Mouse (Mus musculus) neural tube, embryonic 12.5 days (tissue): ENCODE data around the gene Adck1. TPM values are rescaled to one million over a fixed set of nuclear protein-coding genes. Genes with fewer than 3 reads are reported as not detected.

ENCODE experiments used
- ATAC-seq: fragments of 200-750 bp; cut with Nextera tagmentation; 2 replicates; pipeline ENCODE4 v1.8.0; 2017; ENCODE audit warnings: low read depth, mild to moderate bottlenecking, moderate TSS enrichment, moderate library complexity; ENCODE audit not compliant: low FRiP score
- H3K27ac ChIP-seq: fragments of 300-500 bp; sonication (generic); 2 replicates; pipeline ENCODE4 v1.5.1; 2016
- H3K27me3 ChIP-seq: fragments of 300-500 bp; sonication (generic); replicated peaks from 2 replicates; pipeline ENCODE4 v1.6.1; 2016; ENCODE audit warnings: mild to moderate bottlenecking
- H3K36me3 ChIP-seq: fragments of 300-500 bp; sonication (generic); 2 replicates; pipeline ENCODE4 v1.6.1; 2016; ENCODE audit warnings: mild to moderate bottlenecking
- H3K4me1 ChIP-seq: fragments of 300-500 bp; sonication (generic); 2 replicates; pipeline ENCODE4 v1.6.1; 2016
- H3K4me2 ChIP-seq: fragments of 300-500 bp; sonication (generic); replicated peaks from 2 replicates; pipeline ENCODE4 v1.6.1; 2016; ENCODE audit warnings: mild to moderate bottlenecking
- H3K4me3 ChIP-seq: fragments of 300-500 bp; sonication (generic); 2 replicates; pipeline ENCODE4 v1.5.1; 2016
- H3K9ac ChIP-seq: fragments of 300-500 bp; sonication (generic); 2 replicates; pipeline ENCODE4 v1.6.1; 2016; ENCODE audit warnings: mild to moderate bottlenecking
- H3K9me3 ChIP-seq: fragments of 300-500 bp; sonication (generic); 2 replicates; pipeline ENCODE4 v1.6.1; 2016; ENCODE audit warnings: mild to moderate bottlenecking
- WGBS: fragments of 180-500 bp; shearing (Covaris S2); methylation state at CpG from one replicate; pipeline ENCODE4 v1.1.7; 2016; 5-methylcytosine and 5-hydroxymethylcytosine counted together
- polyA plus RNA-seq: library from polyadenylated mRNA; unstranded; fragments of >200 nt; fragmentation: Nextera tagmentation; extraction: Ambion mirVana; gene quantifications from 2 replicates; pipeline ENCODE4 v1.2.1, GENCODE M21; 2016

Adck1 gene
- polyA plus RNA-seq, 1 experiment from 2014 or later, result 23.6 TPM

DNA sequence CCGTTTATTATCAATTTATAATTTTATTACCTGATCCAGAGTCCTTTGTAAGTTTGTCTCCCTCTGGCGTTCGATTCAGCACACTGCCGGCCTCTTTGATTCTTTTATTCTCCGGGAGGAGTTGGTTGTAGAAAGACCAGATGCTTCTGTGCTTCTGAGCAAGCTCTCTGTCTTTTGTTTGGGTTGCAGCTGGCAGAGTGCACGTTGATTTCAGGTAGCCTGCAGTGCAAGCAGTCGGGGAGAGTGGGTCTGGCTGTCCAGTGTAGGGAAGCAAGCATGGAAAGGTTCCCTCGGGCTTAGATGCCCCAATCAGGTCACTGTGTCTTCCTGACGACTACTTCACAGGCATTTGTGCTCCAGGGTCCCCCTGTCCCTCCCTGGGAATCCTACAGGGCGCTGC lies 16.5 kb downstream of the Adck1 start:
- no peaks in the 10 kb centered on the region for H3K27me3 ChIP-seq
- ATAC-seq, result no peak
- H3K9ac ChIP-seq, result no peak overlapping the region
- no peaks in the 10 kb centered on the region; the same call in 1 of the 2 replicates for H3K4me1 ChIP-seq
- no peaks in the 10 kb centered on the region for H3K36me3 ChIP-seq
- no peaks in the 10 kb centered on the region for H3K9me3 ChIP-seq
- no peak overlapping the region for H3K27ac ChIP-seq
- WGBS, result 38% methylated on average over 10 of the region's 10 CpGs
- no peak overlapping the region for H3K4me2 ChIP-seq
- no peak overlapping the region for H3K4me3 ChIP-seq

GRCm38 (mm10) chr12:88378256-88378655 lies 17.9 kb downstream of the Adck1 start:
- H3K9me3 ChIP-seq, result no peaks in the 10 kb centered on the region
- no peak for ATAC-seq
- no peak overlapping the region for H3K4me3 ChIP-seq
- no peak overlapping the region for H3K4me2 ChIP-seq
- 97% methylated on average over 2 of the region's 2 CpGs for WGBS
- no peaks in the 10 kb centered on the region for H3K36me3 ChIP-seq
- H3K9ac ChIP-seq, result no peak overlapping the region
- H3K27me3 ChIP-seq, result no peaks in the 10 kb centered on the region
- no peaks in the 10 kb centered on the region; the same call in 1 of the 2 replicates for H3K4me1 ChIP-seq
- no peak overlapping the region for H3K27ac ChIP-seq

GRCm38 (mm10) chr12:88388832-88389231 lies 28.5 kb downstream of the Adck1 start:
- H3K27ac ChIP-seq, result no peak overlapping the region
- no peaks in the 10 kb centered on the region for H3K36me3 ChIP-seq
- H3K4me3 ChIP-seq, result no peak overlapping the region
- H3K27me3 ChIP-seq, result no peaks in the 10 kb centered on the region
- no peaks in the 10 kb centered on the region for H3K9me3 ChIP-seq
- no peaks in the 10 kb centered on the region for H3K4me1 ChIP-seq
- no peak overlapping the region for H3K4me2 ChIP-seq
- H3K9ac ChIP-seq, result no peak overlapping the region
- ATAC-seq, result no peak
- 68% methylated on average over 6 of the region's 6 CpGs for WGBS

GRCm38 (mm10) chr12:88398658-88399057 lies 38.3 kb downstream of the Adck1 start:
- no peaks in the 10 kb centered on the region for H3K36me3 ChIP-seq
- H3K27me3 ChIP-seq, result no peaks in the 10 kb centered on the region
- no peak overlapping the region for H3K4me3 ChIP-seq
- H3K27ac ChIP-seq, result no peak overlapping the region
- no peak overlapping the region for H3K9ac ChIP-seq
- no peaks in the 10 kb centered on the region for H3K4me1 ChIP-seq
- no peaks in the 10 kb centered on the region for H3K9me3 ChIP-seq
- ATAC-seq, result no peak
- H3K4me2 ChIP-seq, result no peak overlapping the region
- 86% methylated on average over 1 of the region's 1 CpGs for WGBS

DNA sequence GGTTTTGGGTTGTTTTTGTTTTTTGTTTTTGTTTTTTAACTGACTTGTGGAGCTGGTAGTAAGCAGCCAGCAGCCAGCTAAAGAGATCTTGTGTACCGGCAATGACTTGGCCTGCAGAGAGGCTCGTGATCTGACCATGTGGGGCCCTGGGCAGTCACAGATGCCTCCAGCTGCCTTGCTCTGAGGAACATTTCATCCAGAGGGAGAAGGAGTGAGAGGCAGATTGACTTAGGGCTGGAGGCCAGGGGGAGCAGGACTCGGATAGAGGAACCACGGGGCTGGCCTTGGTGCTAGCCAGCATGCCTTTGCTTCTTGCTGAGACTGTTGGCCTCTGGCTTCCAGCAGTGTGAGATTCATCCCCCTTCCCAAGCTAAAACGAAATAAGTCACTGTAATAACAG lies 43.2 kb downstream of the Adck1 start:
- Histone ChIP-seq H3K27me3 (no peaks in the 10 kb centered on the region), H3K4me3 (no peak overlapping the region), H3K36me3 (no peaks in the 10 kb centered on the region), H3K9ac (no peak overlapping the region), H3K9me3 (no peaks in the 10 kb centered on the region), H3K4me1 (0 out of 2 replicates have a peak, but pooled peaks cover 3% of the 10 kb centered on the region), H3K4me2 (no peak overlapping the region), H3K27ac (no peak overlapping the region)
- 58% methylated on average over 5 of the region's 5 CpGs for WGBS
- no peak for ATAC-seq

DNA sequence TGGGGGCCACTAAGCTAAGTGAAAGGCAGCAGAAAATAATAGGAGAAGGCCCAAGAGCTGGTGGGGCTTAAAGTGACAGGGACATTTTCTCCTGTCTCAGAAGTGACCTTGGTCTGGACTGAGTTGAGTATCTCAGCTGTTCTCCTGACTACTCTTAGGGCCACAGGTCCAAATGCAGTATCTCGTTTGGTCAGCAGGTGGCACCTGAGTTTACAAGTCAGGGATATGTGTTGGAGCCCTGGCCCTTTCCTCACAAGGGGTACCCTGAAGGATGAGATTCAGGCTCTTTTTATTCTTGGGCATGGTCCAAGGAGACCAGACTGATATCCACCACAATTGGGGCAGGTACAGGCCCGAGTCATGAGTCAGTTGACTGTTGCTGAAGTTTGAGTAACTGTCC lies 44.8 kb downstream of the Adck1 start:
- no peak overlapping the region for H3K4me3 ChIP-seq
- peak; percentile 29; the same call in 1 of the 2 replicates for ATAC-seq
- WGBS, result 37% methylated on average over 2 of the region's 2 CpGs

GRCm38 (mm10) chr12:88407996-88408322 lies 47.6 kb downstream of the Adck1 start:
- Histone ChIP-seq H3K4me3 (no peak overlapping the region), H3K4me1 (peaks cover 8% of the 10 kb centered on the region; the same call in 1 of the 2 replicates), H3K27me3 (no peaks in the 10 kb centered on the region), H3K9ac (no peak overlapping the region), H3K9me3 (no peaks in the 10 kb centered on the region), H3K27ac (no peak overlapping the region), H3K36me3 (peaks cover 9% of the 10 kb centered on the region; the same call in 1 of the 2 replicates), H3K4me2 (no peak overlapping the region)
- WGBS, result 93% methylated on average over 4 of the region's 4 CpGs
- ATAC-seq, result no peak

More for the DNA sequence above, 44.8 kb downstream of the Adck1 start:
- Histone ChIP-seq H3K9ac (no peak overlapping the region), H3K4me1 (peaks cover 8% of the 10 kb centered on the region; the same call in 1 of the 2 replicates), H3K36me3 (no peaks in the 10 kb centered on the region), H3K4me2 (no peak overlapping the region), H3K27me3 (no peaks in the 10 kb centered on the region), H3K9me3 (no peaks in the 10 kb centered on the region), H3K27ac (no peak overlapping the region)

DNA sequence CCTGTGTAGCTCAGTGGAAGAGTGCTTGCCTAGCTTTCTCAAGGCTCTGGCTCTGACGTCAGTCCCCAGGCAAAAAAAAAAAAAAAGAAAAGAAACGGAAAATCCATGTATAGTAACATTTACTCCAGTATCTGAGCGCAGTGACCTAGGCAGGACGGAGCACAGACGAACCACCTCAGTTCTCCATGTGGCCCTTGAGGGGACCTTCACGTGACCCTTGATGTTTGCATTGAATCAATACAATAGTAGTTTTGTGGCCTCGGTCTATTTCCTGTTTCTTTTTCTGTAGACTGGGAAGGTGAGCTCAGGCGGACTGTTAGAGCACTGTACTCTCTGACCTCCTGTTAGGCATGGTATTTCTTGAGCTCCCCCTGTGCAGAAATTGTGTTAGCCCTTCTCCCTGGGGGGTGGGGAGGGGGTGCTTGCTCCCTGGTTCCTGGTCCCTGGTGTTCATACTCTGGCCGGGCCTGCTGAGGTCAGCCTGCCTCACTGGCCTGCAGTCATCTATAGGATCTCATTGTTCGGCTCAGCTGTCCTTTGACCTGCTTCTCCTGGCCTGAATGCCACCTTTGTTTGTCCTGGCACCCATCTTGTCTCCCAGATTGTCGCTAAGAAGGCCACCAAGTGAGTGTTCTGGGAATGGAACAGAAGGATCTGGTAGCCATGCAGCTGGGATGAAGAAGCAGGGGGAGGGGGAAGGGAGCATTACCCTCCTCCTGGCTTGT lies 48.1 kb downstream of the Adck1 start:
- Histone ChIP-seq H3K4me2 (no peak overlapping the region), H3K27me3 (no peaks in the 10 kb centered on the region), H3K9me3 (no peaks in the 10 kb centered on the region), H3K27ac (no peak overlapping the region), H3K4me1 (peaks cover 8% of the 10 kb centered on the region; the same call in 1 of the 2 replicates), H3K36me3 (peaks cover 9% of the 10 kb centered on the region; the same call in 1 of the 2 replicates), H3K9ac (no peak overlapping the region), H3K4me3 (no peak overlapping the region)
- ATAC-seq, result peak; percentile 30; the same call in 1 of the 2 replicates
- 39% methylated on average over 11 of the region's 11 CpGs for WGBS

GRCm38 (mm10) chr12:88413239-88413638 lies 52.9 kb downstream of the Adck1 start:
- H3K27me3 ChIP-seq, result no peaks in the 10 kb centered on the region
- no peak overlapping the region for H3K27ac ChIP-seq
- H3K4me1 ChIP-seq, result peaks cover 8% of the 10 kb centered on the region; the same call in 1 of the 2 replicates
- H3K9ac ChIP-seq, result no peak overlapping the region
- H3K4me3 ChIP-seq, result no peak overlapping the region
- peaks cover 9% of the 10 kb centered on the region; the same call in 1 of the 2 replicates for H3K36me3 ChIP-seq
- no peak overlapping the region for H3K4me2 ChIP-seq
- no peak for ATAC-seq
- WGBS, result 87% methylated on average over 1 of the region's 1 CpGs
- H3K9me3 ChIP-seq, result no peaks in the 10 kb centered on the region

DNA sequence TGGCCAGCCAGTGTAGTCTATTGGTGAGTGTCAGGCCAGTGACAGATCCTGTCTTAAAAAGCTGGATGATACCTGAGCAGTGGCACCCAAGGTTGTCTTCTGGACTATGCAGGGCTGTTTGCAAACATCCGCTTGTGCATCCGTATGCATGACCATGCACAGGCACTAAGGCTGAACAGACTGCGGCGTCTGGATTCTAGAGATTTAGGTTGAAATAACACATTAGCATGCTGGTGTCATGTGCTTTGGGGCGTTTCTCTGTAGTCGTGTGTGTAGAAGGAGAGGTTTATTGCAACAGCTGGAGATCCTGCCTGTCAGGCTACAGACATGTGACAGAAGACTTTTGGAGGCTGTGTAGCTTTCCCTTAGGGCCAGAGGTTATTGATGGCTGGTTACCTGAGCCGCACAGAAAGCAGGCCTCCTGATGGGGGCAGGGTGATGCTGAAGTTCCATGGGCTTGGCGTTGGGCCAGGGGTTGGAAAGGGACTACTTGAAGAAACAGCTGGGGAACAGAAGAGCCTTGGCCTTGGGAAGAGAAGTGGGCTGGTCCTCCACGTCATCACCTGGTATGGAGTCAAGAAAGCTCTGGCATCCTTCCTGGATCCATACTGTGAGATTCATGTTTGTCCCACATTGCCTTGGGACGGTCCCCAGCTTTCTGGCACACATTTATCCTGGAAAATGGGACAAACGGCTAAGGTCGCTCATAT lies 59.7 kb downstream of the Adck1 start:
- 77% methylated on average over 12 of the region's 12 CpGs for WGBS
- H3K27ac ChIP-seq, result no peak overlapping the region
- no peaks in the 10 kb centered on the region; the same call in 1 of the 2 replicates for H3K4me1 ChIP-seq
- H3K4me3 ChIP-seq, result no peak overlapping the region
- no peaks in the 10 kb centered on the region for H3K36me3 ChIP-seq
- no peak overlapping the region for H3K4me2 ChIP-seq
- H3K27me3 ChIP-seq, result no peaks in the 10 kb centered on the region
- H3K9me3 ChIP-seq, result no peaks in the 10 kb centered on the region
- H3K9ac ChIP-seq, result no peak overlapping the region
- ATAC-seq, result no peak; the same call in 1 of the 2 replicates

- H3K9me3 ChIP-seq, result no peaks in the 10 kb centered on the region
- no peaks in the 10 kb centered on the region; the same call in 1 of the 2 replicates for H3K36me3 ChIP-seq
- WGBS, result 84% methylated on average over 3 of the region's 3 CpGs
- H3K27ac ChIP-seq, result no peak overlapping the region
- H3K4me1 ChIP-seq, result peaks cover 8% of the 10 kb centered on the region; the same call in 1 of the 2 replicates
- H3K4me2 ChIP-seq, result no peak overlapping the region
- ATAC-seq, result peak; percentile 46; the same call in 1 of the 2 replicates
- H3K27me3 ChIP-seq, result no peaks in the 10 kb centered on the region
- H3K4me3 ChIP-seq, result no peak overlapping the region
- H3K9ac ChIP-seq, result no peak overlapping the region
These were observed 66.6 kb downstream of the Adck1 start for GRCm38 (mm10) chr12:88426926-88427325.

DNA sequence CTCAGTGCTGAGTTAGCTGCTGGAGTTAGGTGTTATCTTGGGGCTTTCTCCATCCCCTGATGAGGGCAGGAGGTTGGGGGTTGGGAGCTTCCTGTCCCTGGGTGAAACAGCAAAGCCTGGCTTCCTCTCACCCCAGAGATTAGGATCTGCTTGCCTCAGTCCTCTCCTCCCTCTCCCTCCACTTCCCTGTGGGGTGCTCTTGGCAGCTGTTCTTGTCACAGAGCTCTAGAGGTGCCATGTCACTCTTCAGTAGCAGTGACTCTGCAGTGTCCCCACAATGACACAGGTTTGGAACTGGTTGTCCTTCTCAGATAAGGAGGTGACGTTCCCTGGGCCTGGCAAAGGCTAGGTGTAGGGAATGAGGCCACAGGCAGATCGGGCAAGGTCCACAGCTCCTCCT lies 68.4 kb downstream of the Adck1 start:
- Histone ChIP-seq H3K27me3 (no peaks in the 10 kb centered on the region), H3K27ac (no peak overlapping the region), H3K4me3 (no peak overlapping the region), H3K4me1 (peaks cover 8% of the 10 kb centered on the region; the same call in 1 of the 2 replicates), H3K36me3 (no peaks in the 10 kb centered on the region; the same call in 1 of the 2 replicates), H3K9ac (no peak overlapping the region), H3K9me3 (no peaks in the 10 kb centered on the region), H3K4me2 (no peak overlapping the region)
- no peak for ATAC-seq
- WGBS, result 98% methylated on average over 2 of the region's 2 CpGs
